Mouse (Mus musculus) heart, postnatal 25 days (tissue): Measurements from ENCODE around the gene Mcm3. TPM values are rescaled to one million over a fixed set of nuclear protein-coding genes. Genes with fewer than 3 reads are reported as not detected.

Source experiments
- total RNA-seq, 2 experiments: library from RNA; stranded (reverse); gene quantifications; 2 replicates each; pipeline ENCODE4 v1.2.3; 2021

Gene Mcm3
- total RNA-seq, 2 experiments from 2014 or later: 4.7 to 5.4 TPM

Other genes starting within 250 kb of the Mcm3 start
- gene Pkhd1, start 202.2 kb downstream of the Mcm3 start, total RNA-seq: not detected
- not detected for gene Il17a, start 89.4 kb downstream of the Mcm3 start, total RNA-seq
- gene Il17f, start 29.7 kb downstream of the Mcm3 start, total RNA-seq: not detected
- 1 to 10 TPM; 2.0 to 2.3 TPM for gene Paqr8, start 70.3 kb upstream of the Mcm3 start, total RNA-seq
- under 1 TPM; 0.42 to 0.75 TPM for gene Efhc1, start 131.3 kb upstream of the Mcm3 start, total RNA-seq